Mouse (Mus musculus): ENCODE measurements around the gene Vps45.

Gene Vps45

GRCm38 (mm10) chr3:96058231-96058896 is at the start of gene Vps45:
Vps45 (minus strand) TSS chr3:96058466.
- POLR2A ChIA-PET, result interaction anchor here (0.6 to 3.7 kb wide), 67 partner anchors 8 to 507 kb away, joined by 3 to 31 read pairs (median 5); partner anchors contain the start of genes Bola1 (in 3 of the 4), Hist2h2ab (in 3 of the 4), Hist2h2ac (in 3 of the 4) and Hist2h2bb (in 3 of the 4)
- CTCF ChIA-PET, result interaction anchor here (0.7 to 1.9 kb wide), 13 partner anchors 8 to 219 kb away, joined by 3 to 7 read pairs (median 3); partner anchors contain the start of genes Hist2h2ac (in 1 of the 4), Hist2h2be (in 1 of the 4) and Mtmr11 (in 1 of the 4)

GRCm38 (mm10) chr3:96106151-96106550 is 47.9 kb upstream of the Vps45 start:
- ChIA-PET POLR2A (interaction anchor here in 2 of 4 experiments (0.7 to 2.7 kb wide), 6 partner anchors 10 to 156 kb away, joined by 3 to 13 read pairs (median 3); no protein-coding TSS in a partner anchor), CTCF (no interaction called here)

GRCm38 (mm10) chr3:96105232-96105747 is 47.0 kb upstream of the Vps45 start:
- ChIA-PET CTCF (interaction anchor here in 1 of 4 experiments (0.7 to 1.0 kb wide), 2 partner anchors 11 to 12 kb away, joined by 4 to 5 read pairs; no protein-coding TSS in a partner anchor), POLR2A (interaction anchor here (0.7 to 3.2 kb wide), 23 partner anchors 9 to 157 kb away, joined by 3 to 18 read pairs (median 3); partner anchors contain the start of genes Hist2h4 (in 1 of the 4) and Vps45 (in 1 of the 4))

- CTCF ChIA-PET, result interaction anchor here in 2 of 4 experiments (0.8 to 1.3 kb wide), 5 partner anchors 11 to 38 kb away, joined by 3 to 5 read pairs (median 4); no protein-coding TSS in a partner anchor
- POLR2A ChIA-PET, result interaction anchor here (0.5 to 3.9 kb wide), 51 partner anchors 9 to 397 kb away, joined by 3 to 18 read pairs (median 4); partner anchors contain the start of genes Bola1 (in 2 of the 4), Hist2h2ab (in 2 of the 4), Hist2h2ac (in 2 of the 4) and Hist2h2be (in 2 of the 4)
Observed at GRCm38 (mm10) chr3:96104261-96105065, 46.2 kb upstream of the Vps45 start, which contains the start of gene Otud7b. Otud7b (plus strand) TSS chr3:96104527.

GRCm38 (mm10) chr3:96103901-96104260 is 45.6 kb upstream of the Vps45 start:
- ChIA-PET POLR2A (interaction anchor here (0.5 to 3.9 kb wide), 44 partner anchors 8 to 593 kb away, joined by 3 to 18 read pairs (median 4); partner anchors contain the start of genes Bola1 (in 2 of the 4), Hist2h2ab (in 2 of the 4), Hist2h2ac (in 2 of the 4) and Hist2h2be (in 2 of the 4)), CTCF (interaction anchor here in 2 of 4 experiments (1.2 to 1.3 kb wide), 3 partner anchors 10 to 38 kb away, joined by 3 to 4 read pairs (median 4); no protein-coding TSS in a partner anchor)

GRCm38 (mm10) chr3:96102100-96102872 is 44.0 kb upstream of the Vps45 start:
- ChIA-PET POLR2A (interaction anchor here (0.5 to 3.9 kb wide), 46 partner anchors 9 to 708 kb away, joined by 3 to 18 read pairs (median 4); partner anchors contain the start of genes Bola1 (in 2 of the 4), Hist2h2ab (in 2 of the 4), Hist2h2ac (in 2 of the 4) and Hist2h2bb (in 2 of the 4)), CTCF (interaction anchor here (0.5 to 2.4 kb wide), 10 partner anchors 9 to 251 kb away, joined by 3 to 13 read pairs (median 4); no protein-coding TSS in a partner anchor)

- ChIA-PET CTCF (no interaction called here), POLR2A (interaction anchor here in 2 of 4 experiments (0.8 to 1.7 kb wide), 6 partner anchors 14 to 121 kb away, joined by 3 to 5 read pairs (median 4); partner anchors contain the start of genes Bola1 (in 1 of the 2), Hist2h2ab (in 1 of the 2), Hist2h2ac (in 1 of the 2) and Hist2h2be (in 1 of the 2))
Observed at GRCm38 (mm10) chr3:96098616-96099267, 40.5 kb upstream of the Vps45 start.

GRCm38 (mm10) chr3:96098168-96098567 is 39.9 kb upstream of the Vps45 start:
- CTCF ChIA-PET, result interaction anchor here in 1 of 4 experiments (1.0 kb wide), 1 partner anchor 180 kb away, joined by 4 read pairs; no protein-coding TSS in a partner anchor
- POLR2A ChIA-PET, result interaction anchor here in 2 of 4 experiments (0.6 to 1.7 kb wide), 5 partner anchors 16 to 115 kb away, joined by 3 to 5 read pairs (median 4); partner anchors contain the start of gene Vps45 (in 1 of the 2)

GRCm38 (mm10) chr3:96094203-96094602 is 35.9 kb upstream of the Vps45 start:
- ChIA-PET CTCF (interaction anchor here (0.6 to 1.4 kb wide), 10 partner anchors 8 to 184 kb away, joined by 3 to 5 read pairs (median 4); partner anchors contain the start of gene Otud7b (in 1 of the 4)), POLR2A (interaction anchor here in 2 of 4 experiments (0.5 to 1.8 kb wide), 10 partner anchors 8 to 225 kb away, joined by 3 to 7 read pairs (median 3); partner anchors contain the start of genes Bola1 (in 1 of the 2), Hist2h2aa1 (in 1 of the 2), Hist2h2ab (in 1 of the 2) and Hist2h2bb (in 1 of the 2))

- ChIA-PET POLR2A (interaction anchor here (0.5 to 2.8 kb wide), 17 partner anchors 9 to 224 kb away, joined by 3 to 8 read pairs (median 4); partner anchors contain the start of genes Bola1 (in 1 of the 4), Ciart (in 1 of the 4), Hist2h2ab (in 1 of the 4) and Hist2h2ac (in 1 of the 4)), CTCF (interaction anchor here (0.6 to 1.4 kb wide), 13 partner anchors 9 to 184 kb away, joined by 3 to 6 read pairs (median 4); partner anchors contain the start of gene Otud7b (in 2 of the 4))
Observed at GRCm38 (mm10) chr3:96093509-96093908, 35.2 kb upstream of the Vps45 start.

- ChIA-PET CTCF (interaction anchor here (0.6 to 2.3 kb wide), 18 partner anchors 9 to 186 kb away, joined by 3 to 12 read pairs (median 6); partner anchors contain the start of gene Vps45 (in 1 of the 4)), POLR2A (interaction anchor here (0.5 to 2.8 kb wide), 17 partner anchors 9 to 1288 kb away, joined by 3 to 10 read pairs (median 3); partner anchors contain the start of genes Otud7b (in 2 of the 4), Bola1 (in 1 of the 4), Hist2h2ab (in 1 of the 4) and Hist2h2ac (in 1 of the 4))
Observed at GRCm38 (mm10) chr3:96091966-96092365, 33.7 kb upstream of the Vps45 start.

GRCm38 (mm10) chr3:96091146-96091545 is 32.9 kb upstream of the Vps45 start:
- POLR2A ChIA-PET, result interaction anchor here (0.7 to 2.8 kb wide), 15 partner anchors 11 to 187 kb away, joined by 3 to 10 read pairs (median 4); partner anchors contain the start of genes Bola1 (in 2 of the 4), Hist2h2ab (in 2 of the 4), Otud7b (in 2 of the 4) and Hist2h2ac (in 1 of the 4)
- CTCF ChIA-PET, result interaction anchor here (0.6 to 2.3 kb wide), 21 partner anchors 8 to 187 kb away, joined by 3 to 12 read pairs (median 4); partner anchors contain the start of genes Otud7b (in 1 of the 4) and Vps45 (in 1 of the 4)

- POLR2A ChIA-PET, result interaction anchor here in 2 of 4 experiments (0.5 to 2.8 kb wide), 9 partner anchors 14 to 457 kb away, joined by 3 to 10 read pairs (median 4); partner anchors contain the start of genes Bola1 (in 1 of the 2), Hist2h2ab (in 1 of the 2) and Otud7b (in 1 of the 2)
- CTCF ChIA-PET, result interaction anchor here (0.6 to 1.8 kb wide), 8 partner anchors 9 to 338 kb away, joined by 3 to 10 read pairs (median 6); partner anchors contain the start of gene Bola1 (in 1 of the 4)
Observed at GRCm38 (mm10) chr3:96089882-96090489, 31.7 kb upstream of the Vps45 start.

GRCm38 (mm10) chr3:96087801-96088200 is 29.5 kb upstream of the Vps45 start:
- CTCF ChIA-PET, result interaction anchor here in 1 of 4 experiments (0.6 kb wide), 1 partner anchor 437 kb away, joined by 3 read pairs; no protein-coding TSS in a partner anchor
- POLR2A ChIA-PET, result interaction anchor here in 1 of 4 experiments (1.4 kb wide), 1 partner anchor 24 kb away, joined by 3 read pairs; no protein-coding TSS in a partner anchor

Data from embryonic stem cell, embryonic (primary cell).